8 mouse cellular contexts compared by ENCODE assay signal in genomic region chr2:156278226-156279017, GRCm38 (mm10). TPM values are rescaled to one million over a fixed set of nuclear protein-coding genes. Genes with fewer than 3 reads are reported as not detected.
DNase-seq lines count a peak whose midpoint lies in the region; ATAC-seq lines count a peak whose summit lies in the region.

No protein-coding gene starts in this region.

- H3K36me3 ChIP-seq in megakaryocyte, embryonic 14.5 days (replicated peaks; ENCODE audit: low read length), result peaks cover 68% of the 10 kb centered on the region

- peak; percentile 87 for ATAC-seq in inflammation-experienced regulatory T-cells, adult 6 months

- peak; percentile 65 to 72 for DNase-seq in adrenal gland, adult 18-20 months (ENCODE audit: low spot score in 2 of 2)
- peak; percentile 88 for DNase-seq in embryo, embryonic 11 days
- DNase-seq in gastrocnemius, postnatal 25 days, result peak; percentile 78
- peak; percentile 58 to 91 for DNase-seq in left cerebral cortex, adult 9 months (ENCODE audit: low spot score in 2 of 2)
- peak; percentile 87 to 88 for DNase-seq in right cerebral cortex, postnatal 10 days (ENCODE audit: low spot score in 2 of 2)
- DNase-seq in urinary bladder, postnatal 14 days (ENCODE audit: low spot score), result peak; percentile 84

- no peaks in the 10 kb centered on the region for H3K27me3 ChIP-seq in megakaryocyte, embryonic 14.5 days (replicated peaks)

- peak overlapping the region; percentile 82 for H3K4me3 ChIP-seq in megakaryocyte, embryonic 14.5 days (replicated peaks)

- H3K4me1 ChIP-seq in megakaryocyte, embryonic 14.5 days, result peaks cover 46% of the 10 kb centered on the region

- no peaks in the 10 kb centered on the region for H3K9me3 ChIP-seq in megakaryocyte, embryonic 14.5 days

RNA-seq across cellular contexts. Expression of gene Cnbd2, which starts 33.7 kb away (rescaled TPM):
- 1 to 10 TPM; 2.3 to 3.5 TPM for total RNA-seq in adrenal gland, adult 18-20 months (2021)
- under 1 TPM; 0.84 to 0.91 TPM for total RNA-seq in gastrocnemius, postnatal 25 days (2021)
- polyA plus RNA-seq in inflammation-experienced regulatory T-cells, adult 6 months (2017; shearing (Covaris generic)), result 1 to 10 TPM; 5.3 to 7.5 (median 5.8) TPM
- 0.74 TPM in 1 of 2 replicates, not detected in the other for polyA plus RNA-seq in megakaryocyte, embryonic 14.5 days (2012; ENCODE audit: insufficient read depth, low replicate concordance)

RNA-seq across cellular contexts. Expression of gene Scand1, which starts 34.1 kb away (rescaled TPM):
- total RNA-seq in adrenal gland, adult 18-20 months (2021), result 100 to 1,000 TPM; 102 to 113 TPM
- 10 to 100 TPM; 58.5 to 59.5 TPM for total RNA-seq in gastrocnemius, postnatal 25 days (2021)
- 1 to 10 TPM in 2 of 3 experiments, not detected in 1; 2.8 to 5.1 TPM for polyA plus RNA-seq in inflammation-experienced regulatory T-cells, adult 6 months (2017; shearing (Covaris generic))
- polyA plus RNA-seq in megakaryocyte, embryonic 14.5 days (2012; ENCODE audit: insufficient read depth, low replicate concordance), result 797 and 1,035 TPM in 2 replicates

Comparison
In these comparisons a context has a peak if more than half of its experiments do, and no peak if none do; other contexts are left out.
1. Peak in every context shown above with its lines: DNase-seq, ATAC-seq and H3K4me3 ChIP-seq.